Mouse (Mus musculus): Measurements from ENCODE around the gene Syndig1l.

Syndig1l gene

DNA sequence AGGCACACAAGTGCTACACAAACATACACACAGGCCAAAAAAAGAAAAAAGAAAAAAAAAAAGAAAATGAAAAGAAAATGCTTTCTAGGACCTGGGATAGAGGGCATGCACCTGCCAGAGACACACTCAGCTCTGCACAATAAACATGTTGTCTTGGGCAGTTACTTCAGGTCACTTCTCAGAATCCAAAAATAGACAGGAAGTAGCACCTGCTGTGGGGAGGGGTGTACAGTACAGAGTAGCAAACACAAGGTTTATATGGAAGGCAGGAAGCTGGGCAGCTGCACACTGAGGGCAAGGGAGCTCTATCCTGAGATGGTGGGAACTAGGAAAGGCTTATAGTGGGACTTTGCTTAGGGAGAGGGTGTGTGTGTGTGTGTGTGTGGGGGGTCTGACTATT is 7.3 kb downstream of the Syndig1l start:
- H3K9me3 ChIP-seq (ENCODE audit: low read length): no peaks in the 10 kb centered on the region
- peaks cover 4% of the 10 kb centered on the region for H3K4me1 ChIP-seq (replicated peaks; ENCODE audit: low read depth, low read length)
- peaks cover 51% of the 10 kb centered on the region for H3K27me3 ChIP-seq (ENCODE audit: insufficient read depth, low read length)
- H3K4me3 ChIP-seq (replicated peaks; ENCODE audit: low read length): no peak overlapping the region
- TF ChIP-seq POU5F1 (IDR thresholded peaks at IDR 0.05; ENCODE audit: borderline replicate concordance, low read length) (no peak), CTCF (conservative IDR thresholded peaks at IDR 0.05; ENCODE audit: low read length) (no peak), NANOG (IDR thresholded peaks at IDR 0.05; ENCODE audit: borderline replicate concordance, low read length) (no peak)
- H3K36me3 ChIP-seq (ENCODE audit: insufficient read depth, low read length): no peaks in the 10 kb centered on the region

GRCm38 (mm10) chr12:84689051-84689450 is 9.6 kb downstream of the Syndig1l start:
- Histone ChIP-seq H3K9me3 (ENCODE audit: low read length) (no peaks in the 10 kb centered on the region), H3K4me3 (replicated peaks; ENCODE audit: low read length) (no peak overlapping the region), H3K27me3 (ENCODE audit: insufficient read depth, low read length) (peaks cover 49% of the 10 kb centered on the region), H3K4me1 (replicated peaks; ENCODE audit: low read depth, low read length) (peaks cover 15% of the 10 kb centered on the region), H3K36me3 (ENCODE audit: insufficient read depth, low read length) (no peaks in the 10 kb centered on the region)
- TF ChIP-seq NANOG (IDR thresholded peaks at IDR 0.05; ENCODE audit: borderline replicate concordance, low read length) (no peak), POU5F1 (IDR thresholded peaks at IDR 0.05; ENCODE audit: borderline replicate concordance, low read length) (no peak)

DNA sequence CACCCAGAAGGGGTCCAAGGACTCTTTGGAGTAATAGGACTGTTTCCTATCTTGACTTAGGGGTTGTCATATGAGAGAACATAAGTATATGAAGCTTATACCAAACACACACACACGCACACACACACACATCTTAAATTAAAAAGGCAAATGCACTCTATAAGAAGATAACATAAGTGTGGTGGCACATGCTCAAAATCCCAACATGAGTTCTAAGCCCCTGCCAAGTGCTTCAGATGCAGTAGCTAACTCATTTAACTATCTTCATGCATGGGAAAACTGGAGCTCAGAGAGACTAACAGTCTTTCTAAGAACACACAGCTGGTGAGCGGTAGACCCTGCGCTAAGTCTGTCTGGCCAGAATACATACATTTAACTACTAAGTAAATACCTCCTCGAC is 11.1 kb downstream of the Syndig1l start:
- Histone ChIP-seq H3K36me3 (ENCODE audit: insufficient read depth, low read length) (no peaks in the 10 kb centered on the region), H3K4me1 (replicated peaks; ENCODE audit: low read depth, low read length) (peaks cover 15% of the 10 kb centered on the region), H3K27me3 (ENCODE audit: insufficient read depth, low read length) (peaks cover 62% of the 10 kb centered on the region), H3K9me3 (ENCODE audit: low read length) (no peaks in the 10 kb centered on the region), H3K4me3 (replicated peaks; ENCODE audit: low read length) (no peak overlapping the region)
- TF ChIP-seq CTCF (conservative IDR thresholded peaks at IDR 0.05; ENCODE audit: low read length) (no peak), NANOG (IDR thresholded peaks at IDR 0.05; ENCODE audit: borderline replicate concordance, low read length) (no peak), POU5F1 (IDR thresholded peaks at IDR 0.05; ENCODE audit: borderline replicate concordance, low read length) (no peak)

DNA sequence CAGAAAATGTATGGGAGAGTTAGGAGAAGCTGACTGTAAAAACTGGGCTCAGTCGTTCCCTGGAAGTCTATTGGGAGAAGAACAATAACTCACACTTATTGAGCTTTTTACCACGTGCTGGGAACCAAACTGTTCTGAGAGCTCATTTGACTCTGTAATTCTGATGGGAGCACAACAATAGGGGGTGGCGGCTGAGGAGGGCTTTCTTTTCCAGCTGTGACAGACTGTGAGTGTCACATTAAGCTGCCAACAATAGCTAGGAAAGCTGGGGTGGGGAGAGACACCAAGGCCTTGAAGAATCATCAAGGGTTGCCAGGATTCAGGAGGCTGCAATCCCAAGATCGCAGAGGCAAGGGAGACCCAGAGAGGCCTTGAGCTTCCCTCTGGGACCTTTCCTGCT is 12.5 kb downstream of the Syndig1l start:
- Histone ChIP-seq H3K27me3 (ENCODE audit: insufficient read depth, low read length) (peaks cover 76% of the 10 kb centered on the region), H3K9me3 (ENCODE audit: low read length) (no peaks in the 10 kb centered on the region), H3K36me3 (ENCODE audit: insufficient read depth, low read length) (no peaks in the 10 kb centered on the region), H3K4me1 (replicated peaks; ENCODE audit: low read depth, low read length) (peaks cover 15% of the 10 kb centered on the region), H3K4me3 (replicated peaks; ENCODE audit: low read length) (no peak overlapping the region)
- TF ChIP-seq NANOG (IDR thresholded peaks at IDR 0.05; ENCODE audit: borderline replicate concordance, low read length) (peak; percentile 28; the same call in 1 of the 2 replicates), CTCF (conservative IDR thresholded peaks at IDR 0.05; ENCODE audit: low read length) (no peak), POU5F1 (IDR thresholded peaks at IDR 0.05; ENCODE audit: borderline replicate concordance, low read length) (no peak)

- Histone ChIP-seq H3K36me3 (ENCODE audit: insufficient read depth, low read length) (no peaks in the 10 kb centered on the region), H3K4me1 (replicated peaks; ENCODE audit: low read depth, low read length) (peaks cover 25% of the 10 kb centered on the region), H3K4me3 (replicated peaks; ENCODE audit: low read length) (no peak overlapping the region), H3K27me3 (ENCODE audit: insufficient read depth, low read length) (peaks cover 76% of the 10 kb centered on the region), H3K9me3 (ENCODE audit: low read length) (no peaks in the 10 kb centered on the region)
- TF ChIP-seq POU5F1 (IDR thresholded peaks at IDR 0.05; ENCODE audit: borderline replicate concordance, low read length) (no peak), NANOG (IDR thresholded peaks at IDR 0.05; ENCODE audit: borderline replicate concordance, low read length) (no peak), CTCF (conservative IDR thresholded peaks at IDR 0.05; ENCODE audit: low read length) (no peak)
Measured at GRCm38 (mm10) chr12:84684569-84684968, 14.1 kb downstream of the Syndig1l start.

GRCm38 (mm10) chr12:84676011-84676410 is 22.6 kb downstream of the Syndig1l start:
- TF ChIP-seq CTCF (conservative IDR thresholded peaks at IDR 0.05; ENCODE audit: low read length): no peak
- no peak for TF ChIP-seq NANOG (IDR thresholded peaks at IDR 0.05; ENCODE audit: borderline replicate concordance, low read length)
- TF ChIP-seq POU5F1 (IDR thresholded peaks at IDR 0.05; ENCODE audit: borderline replicate concordance, low read length): no peak
- Histone ChIP-seq H3K36me3 (ENCODE audit: insufficient read depth, low read length) (no peaks in the 10 kb centered on the region), H3K4me3 (replicated peaks; ENCODE audit: low read length) (no peak overlapping the region), H3K9me3 (ENCODE audit: low read length) (no peaks in the 10 kb centered on the region), H3K27me3 (ENCODE audit: insufficient read depth, low read length) (peaks cover 48% of the 10 kb centered on the region), H3K4me1 (replicated peaks; ENCODE audit: low read depth, low read length) (peaks cover 30% of the 10 kb centered on the region)

GRCm38 (mm10) chr12:84674666-84675526 is 23.7 kb downstream of the Syndig1l start:
- TF ChIP-seq NANOG (IDR thresholded peaks at IDR 0.05; ENCODE audit: borderline replicate concordance, low read length) (no peak), CTCF (conservative IDR thresholded peaks at IDR 0.05; ENCODE audit: low read length) (no peak), POU5F1 (IDR thresholded peaks at IDR 0.05; ENCODE audit: borderline replicate concordance, low read length) (no peak)

GRCm38 (mm10) chr12:84671646-84672045 is 27.0 kb downstream of the Syndig1l start:
- TF ChIP-seq NANOG (IDR thresholded peaks at IDR 0.05; ENCODE audit: borderline replicate concordance, low read length) (no peak), POU5F1 (IDR thresholded peaks at IDR 0.05; ENCODE audit: borderline replicate concordance, low read length) (no peak), CTCF (conservative IDR thresholded peaks at IDR 0.05; ENCODE audit: low read length) (no peak)
- Histone ChIP-seq H3K4me1 (replicated peaks; ENCODE audit: low read depth, low read length) (peaks cover 27% of the 10 kb centered on the region), H3K4me3 (replicated peaks; ENCODE audit: low read length) (no peak overlapping the region), H3K27me3 (ENCODE audit: insufficient read depth, low read length) (peaks cover 28% of the 10 kb centered on the region), H3K9me3 (ENCODE audit: low read length) (no peaks in the 10 kb centered on the region), H3K36me3 (ENCODE audit: insufficient read depth, low read length) (no peaks in the 10 kb centered on the region)

More at GRCm38 (mm10) chr12:84674666-84675526, 23.7 kb downstream of the Syndig1l start:
- Histone ChIP-seq H3K36me3 (ENCODE audit: insufficient read depth, low read length) (no peaks in the 10 kb centered on the region), H3K27me3 (ENCODE audit: insufficient read depth, low read length) (peaks cover 37% of the 10 kb centered on the region), H3K4me1 (replicated peaks; ENCODE audit: low read depth, low read length) (peaks cover 21% of the 10 kb centered on the region), H3K4me3 (replicated peaks; ENCODE audit: low read length) (no peak overlapping the region), H3K9me3 (ENCODE audit: low read length) (no peaks in the 10 kb centered on the region)
